Mouse (Mus musculus) frontal cortex, postnatal 14 days (tissue): Measurements from ENCODE around the gene Tmub2.

Experiments used
- DNase-seq, 2 experiments: peaks; one replicate each; pipeline ENCODE4 v3.0.0; 2022; ENCODE audit warnings: low spot score in 2 of 2

The Tmub2 gene

DNA sequence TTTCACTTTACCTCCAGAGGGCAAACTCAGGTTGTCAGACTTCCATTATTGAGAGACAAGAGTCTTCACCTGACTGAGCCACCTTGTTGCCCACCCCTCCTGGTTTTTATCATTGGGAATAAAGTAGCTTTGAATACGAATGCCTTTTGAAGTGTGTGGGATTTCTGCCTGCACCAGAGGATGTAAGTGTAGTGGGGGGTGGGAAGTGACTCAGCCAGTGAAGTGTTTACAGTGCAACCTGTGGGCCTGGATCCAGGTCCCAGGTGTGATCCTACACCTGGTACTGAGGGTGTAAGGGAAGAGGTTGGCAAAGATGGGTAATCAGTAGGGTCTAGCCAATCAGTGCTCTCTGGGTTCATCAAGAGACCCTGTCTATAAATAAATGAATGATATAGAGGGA, 38.8 kb downstream of the Tmub2 start:
- no peak for DNase-seq

DNA sequence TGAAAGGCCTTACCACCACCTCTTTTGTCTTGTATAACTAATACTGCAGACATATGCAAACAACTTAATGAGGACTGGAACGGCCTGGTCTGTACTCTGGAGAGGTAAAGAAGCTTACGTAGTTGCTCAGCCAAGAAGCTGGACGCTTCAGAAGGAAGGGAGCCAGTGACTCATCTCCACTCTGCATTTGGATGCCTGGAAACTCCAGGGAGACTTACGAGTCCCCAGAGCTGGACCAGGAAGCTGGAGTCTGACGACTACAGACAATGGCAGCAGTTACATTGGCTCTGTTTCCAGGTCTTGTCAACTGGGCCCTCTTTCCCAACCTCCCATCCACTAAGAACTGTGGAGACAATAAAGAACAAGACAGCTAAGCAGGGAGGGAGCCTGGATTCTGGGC, 42.5 kb downstream of the Tmub2 start:
- DNase-seq = no peak

DNA sequence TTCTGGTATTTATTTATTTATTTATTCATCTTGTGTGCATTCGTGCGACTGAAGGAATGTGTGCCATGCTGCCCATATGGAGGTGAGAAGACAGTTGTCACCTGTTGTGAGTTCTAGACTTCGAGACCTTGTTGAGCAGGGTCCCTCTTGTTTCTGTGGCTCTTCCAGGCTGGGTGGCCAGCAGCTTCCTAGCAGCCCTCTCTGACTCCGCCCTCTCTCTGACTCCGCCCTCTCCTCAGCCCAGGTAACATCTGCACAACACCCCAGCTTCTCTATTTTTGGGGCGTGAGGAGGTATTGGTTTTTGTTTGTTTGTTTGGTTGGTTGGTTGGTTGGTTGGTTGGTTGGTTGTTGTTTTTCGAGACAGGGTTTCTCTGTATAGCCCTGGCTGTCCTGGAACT, 43.1 kb downstream of the Tmub2 start:
- peak in 1 of 2 experiments; percentile 0 for DNase-seq

DNA sequence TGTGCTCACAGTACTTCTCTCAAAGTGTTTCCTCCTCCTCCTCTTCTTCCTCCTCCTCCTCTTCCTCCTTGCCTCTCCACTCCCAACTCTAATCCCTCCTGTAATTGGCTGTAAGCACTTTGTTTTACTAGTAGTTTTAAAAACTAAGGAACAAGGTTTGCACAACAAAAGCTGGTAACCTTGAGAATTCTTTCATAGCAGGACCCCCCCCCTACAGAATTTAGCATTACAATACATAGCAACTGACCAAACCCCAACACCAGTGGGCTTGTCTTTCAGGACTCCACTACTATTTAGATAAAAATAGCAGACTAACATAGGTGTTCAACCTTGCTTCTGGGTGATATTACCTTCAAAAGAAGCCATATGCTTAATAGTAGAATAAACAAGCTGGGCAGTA, 44.8 kb downstream of the Tmub2 start:
- no peak for DNase-seq

DNA sequence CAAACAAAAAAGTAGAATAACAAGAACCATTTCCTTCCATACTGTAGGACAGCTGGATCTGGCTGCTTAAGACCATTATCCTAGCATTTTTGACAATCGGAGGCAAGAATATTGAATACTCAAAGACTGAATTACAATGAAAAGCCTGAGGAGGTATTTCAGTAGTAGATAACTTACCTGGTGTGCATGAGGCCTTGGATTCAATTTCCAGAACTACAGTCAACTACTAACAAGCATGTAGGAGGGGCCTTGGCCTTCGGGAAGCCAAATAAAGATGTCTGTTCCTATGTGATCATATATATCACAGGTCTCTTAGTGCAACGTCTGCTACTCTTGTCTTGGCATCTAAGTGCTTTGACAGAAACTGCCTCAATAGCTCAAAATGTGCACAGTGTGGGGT, 45.3 kb downstream of the Tmub2 start:
- no peak for DNase-seq

DNA sequence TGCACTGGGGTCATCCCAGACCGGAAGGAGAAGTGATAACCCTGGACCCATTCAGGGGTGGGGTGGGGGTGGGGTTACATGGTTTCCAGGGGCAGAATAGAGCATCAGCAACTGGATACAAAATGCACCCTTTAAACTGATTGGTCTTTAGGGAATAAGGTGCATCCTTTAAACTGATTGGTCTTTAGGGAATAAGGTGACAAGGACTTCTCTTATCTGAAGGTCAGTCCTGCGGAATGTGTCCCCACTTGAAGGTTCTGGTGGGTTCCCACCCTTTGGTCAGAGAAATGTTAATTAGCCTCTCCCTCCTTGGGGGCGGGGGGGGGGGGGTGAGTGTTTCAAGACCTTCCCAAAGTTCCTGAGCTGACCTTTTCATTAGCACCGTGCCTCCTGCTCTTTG, 47.1 kb downstream of the Tmub2 start:
- DNase-seq = no peak

DNA sequence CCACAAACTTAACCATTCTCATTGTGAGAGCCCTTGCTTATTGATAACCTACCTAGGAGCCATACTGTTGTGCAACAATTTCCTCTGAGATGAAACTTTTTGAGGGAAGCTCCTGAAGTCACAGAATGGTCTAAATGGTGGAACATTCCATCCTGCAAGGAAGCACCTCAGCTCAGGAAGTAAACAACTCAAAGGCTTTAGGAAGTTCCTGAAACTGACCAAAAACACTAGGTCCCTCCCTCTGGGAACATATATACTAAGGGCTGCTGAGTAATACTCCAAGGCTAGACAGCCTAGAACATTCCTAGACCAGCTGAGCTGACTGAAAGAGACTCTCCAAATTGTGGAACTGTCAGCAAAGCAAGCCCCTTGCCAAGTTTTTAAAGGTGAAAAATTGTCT, 48.3 kb downstream of the Tmub2 start:
- no peak for DNase-seq

DNA sequence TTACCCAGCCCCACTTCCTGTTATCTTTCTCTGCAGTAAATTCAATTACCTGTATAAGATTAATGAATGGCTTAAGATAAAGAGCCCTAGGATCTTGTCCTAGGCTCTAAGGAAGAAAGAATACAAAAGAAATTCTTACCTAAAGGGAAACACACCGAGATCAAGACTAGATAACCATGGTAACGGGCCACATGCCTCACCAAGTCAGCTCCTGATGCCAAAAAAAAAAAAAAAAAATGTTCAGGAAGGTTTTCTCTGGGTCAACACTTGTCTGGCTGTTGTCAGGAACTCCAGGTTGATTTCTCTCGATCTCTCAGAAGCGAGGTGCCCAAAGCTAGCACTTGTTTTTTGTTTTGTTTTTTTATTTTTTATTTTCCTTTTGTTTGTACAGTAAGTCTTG, 49.3 kb downstream of the Tmub2 start:
- no peak for DNase-seq

DNA sequence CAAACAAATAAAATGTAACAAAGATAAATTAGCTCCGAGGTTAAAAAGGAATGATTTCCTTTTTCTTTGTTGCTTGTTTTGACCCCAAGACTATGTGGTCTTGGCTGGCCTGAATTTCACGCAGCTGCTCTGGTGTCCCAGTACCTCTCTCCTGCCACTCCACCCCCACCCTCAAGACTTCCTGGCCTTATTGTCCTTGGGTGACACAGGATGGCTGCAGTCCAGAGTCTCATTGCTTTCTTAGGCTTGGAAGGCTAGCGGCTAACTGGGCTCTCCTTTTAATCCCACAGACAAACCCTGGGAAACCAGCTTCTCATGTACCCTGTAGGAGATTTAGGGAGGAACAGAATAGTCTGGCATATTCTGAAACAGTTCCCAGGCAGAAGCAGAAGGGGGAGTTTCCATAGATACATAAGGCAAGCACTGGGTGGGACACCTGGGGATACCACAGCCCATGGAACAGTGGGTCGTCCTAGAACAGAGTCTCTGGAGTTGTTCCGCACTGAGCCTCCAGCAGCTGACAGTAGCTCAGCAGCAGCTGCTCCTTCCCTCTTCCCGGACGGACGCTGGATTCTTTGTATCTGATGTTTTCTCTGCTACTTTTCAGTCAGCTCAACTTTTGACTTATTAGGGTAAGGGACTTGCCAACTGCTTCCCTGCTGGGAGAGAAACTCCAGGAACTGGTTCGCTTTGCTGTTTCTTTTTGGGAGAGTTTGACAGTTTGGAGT, 50.4 kb downstream of the Tmub2 start:
- no peak for DNase-seq

DNA sequence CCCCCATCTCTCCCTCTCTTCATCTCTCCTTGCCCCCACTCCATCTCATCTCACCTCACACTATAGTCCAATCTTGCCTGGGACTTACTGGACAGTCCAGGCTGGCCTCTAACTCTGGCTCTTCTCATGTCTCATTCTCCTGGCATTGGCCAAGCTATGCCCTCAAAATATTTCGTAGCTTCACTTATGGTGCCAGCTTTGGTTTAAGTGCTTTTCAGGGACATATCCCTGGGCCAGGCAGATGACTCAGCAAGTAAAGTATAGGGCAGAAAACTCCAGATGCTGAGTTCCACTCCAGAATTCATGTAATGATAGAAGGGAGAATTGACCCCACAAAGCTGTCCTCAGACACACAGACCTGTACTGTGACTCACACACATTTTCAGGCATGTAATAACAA, 51.5 kb downstream of the Tmub2 start:
- no peak for DNase-seq

DNA sequence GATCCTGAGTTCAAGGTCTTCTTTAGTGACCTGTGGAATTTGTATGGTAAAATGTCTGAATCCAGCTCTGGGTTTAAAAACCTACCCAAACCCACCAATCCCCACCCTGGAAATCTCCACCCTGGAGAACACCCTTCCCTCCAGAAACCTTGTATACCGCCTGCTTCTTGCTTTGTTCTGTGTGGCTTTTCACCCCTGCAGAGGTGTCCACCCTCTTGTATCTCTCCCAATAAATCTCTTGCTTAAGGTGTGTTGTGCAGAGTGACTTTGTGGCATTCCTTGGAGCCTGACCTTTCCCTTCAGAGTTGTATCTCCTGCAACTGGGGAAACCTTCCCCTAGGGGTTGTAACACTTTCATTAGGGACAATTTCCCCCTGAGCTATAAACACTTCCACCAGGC, 53.2 kb downstream of the Tmub2 start:
- DNase-seq = no peak

DNA sequence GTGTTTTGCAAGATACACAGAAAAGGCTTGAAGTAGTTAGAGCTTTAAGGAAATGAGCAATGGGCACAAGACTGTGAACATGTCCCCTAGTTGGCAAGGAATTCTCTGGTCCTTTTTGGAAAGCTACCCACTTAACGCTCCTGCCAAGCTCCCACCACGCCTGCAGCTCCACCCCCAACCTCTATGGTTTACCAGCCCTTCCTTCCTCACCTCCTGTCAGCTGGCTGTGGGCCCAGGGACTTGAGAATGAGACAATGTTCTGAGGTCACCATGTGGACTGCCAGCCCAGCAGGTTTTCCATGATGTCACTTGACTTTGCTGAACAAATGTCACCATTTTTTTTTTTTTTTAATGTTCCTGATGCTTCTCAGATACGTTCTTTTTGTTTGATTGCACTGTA, 53.8 kb downstream of the Tmub2 start:
- peak; percentile 23 to 29 for DNase-seq
